Mouse (Mus musculus): ENCODE results near the gene Unk. TPM values are rescaled to one million over a fixed set of nuclear protein-coding genes. Genes with fewer than 3 reads are reported as not detected.

The Unk gene
- polyA plus RNA-seq, 1 experiment from 2014 or later, result 34.1 TPM

GRCm38 (mm10) chr11:116059691-116060025, 29.5 kb downstream of the Unk start:
- no peak for DNase-seq (ENCODE audit: low spot score)
- H3K36me3 ChIP-seq (ENCODE audit: control insufficient read depth, insufficient read depth, low read length), result peaks cover 63% of the 10 kb centered on the region

GRCm38 (mm10) chr11:116060596-116060995, 30.5 kb downstream of the Unk start:
- peaks cover 56% of the 10 kb centered on the region for H3K36me3 ChIP-seq (ENCODE audit: control insufficient read depth, insufficient read depth, low read length)
- WGBS, result 86% methylated on average over 9 of the region's 9 CpGs
- ATAC-seq (replicated peaks; ENCODE audit: low FRiP score) (no peak), DNase-seq (ENCODE audit: low spot score) (no peak)
- H3K4me3 ChIP-seq (ENCODE audit: low read depth, low read length), result no peak overlapping the region
- H3K27me3 ChIP-seq (replicated peaks; ENCODE audit: control insufficient read depth, insufficient read depth, low read length), result no peaks in the 10 kb centered on the region
- H3K27ac ChIP-seq (ENCODE audit: low read depth, low read length), result no peak overlapping the region
- no peaks in the 10 kb centered on the region for H3K9me3 ChIP-seq (ENCODE audit: control insufficient read depth, low read length)
- H3K9ac ChIP-seq (ENCODE audit: low read depth, low read length), result no peak overlapping the region
- H3K4me1 ChIP-seq (replicated peaks; ENCODE audit: control insufficient read depth, insufficient read depth, low read length), result peaks cover 29% of the 10 kb centered on the region
- H3K4me2 ChIP-seq, result no peak overlapping the region

More at GRCm38 (mm10) chr11:116059691-116060025, 29.5 kb downstream of the Unk start:
- Histone ChIP-seq H3K4me1 (replicated peaks; ENCODE audit: control insufficient read depth, insufficient read depth, low read length) (peaks cover 29% of the 10 kb centered on the region), H3K4me3 (ENCODE audit: low read depth, low read length) (no peak overlapping the region), H3K9me3 (ENCODE audit: control insufficient read depth, low read length) (no peaks in the 10 kb centered on the region), H3K9ac (ENCODE audit: low read depth, low read length) (no peak overlapping the region), H3K4me2 (no peak overlapping the region), H3K27ac (ENCODE audit: low read depth, low read length) (no peak overlapping the region), H3K27me3 (replicated peaks; ENCODE audit: control insufficient read depth, insufficient read depth, low read length) (no peaks in the 10 kb centered on the region)
- no peak for ATAC-seq (replicated peaks; ENCODE audit: low FRiP score)
- 94% methylated on average over 11 of the region's 11 CpGs for WGBS

GRCm38 (mm10) chr11:116061641-116062415, 31.7 kb downstream of the Unk start:
- Histone ChIP-seq H3K27ac (ENCODE audit: low read depth, low read length) (no peak overlapping the region), H3K9me3 (ENCODE audit: control insufficient read depth, low read length) (no peaks in the 10 kb centered on the region), H3K27me3 (replicated peaks; ENCODE audit: control insufficient read depth, insufficient read depth, low read length) (no peaks in the 10 kb centered on the region), H3K36me3 (ENCODE audit: control insufficient read depth, insufficient read depth, low read length) (peaks cover 45% of the 10 kb centered on the region), H3K4me1 (replicated peaks; ENCODE audit: control insufficient read depth, insufficient read depth, low read length) (peaks cover 18% of the 10 kb centered on the region), H3K4me2 (no peak overlapping the region), H3K4me3 (ENCODE audit: low read depth, low read length) (no peak overlapping the region), H3K9ac (ENCODE audit: low read depth, low read length) (no peak overlapping the region)
- DNase-seq (ENCODE audit: low spot score) (no peak), ATAC-seq (replicated peaks; ENCODE audit: low FRiP score) (no peak)
- 84% methylated on average over 13 of the region's 13 CpGs for WGBS

- H3K9me3 ChIP-seq (ENCODE audit: control insufficient read depth, low read length), result no peaks in the 10 kb centered on the region
- H3K36me3 ChIP-seq (ENCODE audit: control insufficient read depth, insufficient read depth, low read length), result peaks cover 40% of the 10 kb centered on the region
- no peak overlapping the region for H3K4me3 ChIP-seq (ENCODE audit: low read depth, low read length)
- WGBS, result 75% methylated on average over 8 of the region's 8 CpGs
- DNase-seq (ENCODE audit: low spot score) (no peak), ATAC-seq (replicated peaks; ENCODE audit: low FRiP score) (no peak)
- H3K27me3 ChIP-seq (replicated peaks; ENCODE audit: control insufficient read depth, insufficient read depth, low read length), result no peaks in the 10 kb centered on the region
- peaks cover 11% of the 10 kb centered on the region for H3K4me1 ChIP-seq (replicated peaks; ENCODE audit: control insufficient read depth, insufficient read depth, low read length)
- no peak overlapping the region for H3K27ac ChIP-seq (ENCODE audit: low read depth, low read length)
- no peak overlapping the region for H3K4me2 ChIP-seq
- no peak overlapping the region for H3K9ac ChIP-seq (ENCODE audit: low read depth, low read length)
These were observed 32.4 kb downstream of the Unk start for GRCm38 (mm10) chr11:116062521-116062920.

GRCm38 (mm10) chr11:116063562-116063961, 33.4 kb downstream of the Unk start:
- H3K27me3 ChIP-seq (replicated peaks; ENCODE audit: control insufficient read depth, insufficient read depth, low read length), result no peaks in the 10 kb centered on the region
- ATAC-seq (replicated peaks; ENCODE audit: low FRiP score), result no peak
- no peak overlapping the region for H3K27ac ChIP-seq (ENCODE audit: low read depth, low read length)
- WGBS, result 78% methylated on average over 13 of the region's 13 CpGs
- no peaks in the 10 kb centered on the region for H3K9me3 ChIP-seq (ENCODE audit: control insufficient read depth, low read length)
- H3K4me1 ChIP-seq (replicated peaks; ENCODE audit: control insufficient read depth, insufficient read depth, low read length), result peaks cover 1% of the 10 kb centered on the region; the same call in 1 of the 2 replicates
- H3K9ac ChIP-seq (ENCODE audit: low read depth, low read length), result no peak overlapping the region
- no peak for DNase-seq (ENCODE audit: low spot score)
- no peak overlapping the region for H3K4me2 ChIP-seq
- H3K4me3 ChIP-seq (ENCODE audit: low read depth, low read length), result no peak overlapping the region
- H3K36me3 ChIP-seq (ENCODE audit: control insufficient read depth, insufficient read depth, low read length), result peaks cover 32% of the 10 kb centered on the region

- no peaks in the 10 kb centered on the region for H3K4me1 ChIP-seq (replicated peaks; ENCODE audit: control insufficient read depth, insufficient read depth, low read length)
- no peak for ATAC-seq (replicated peaks; ENCODE audit: low FRiP score)
- peaks cover 25% of the 10 kb centered on the region for H3K36me3 ChIP-seq (ENCODE audit: control insufficient read depth, insufficient read depth, low read length)
- no peak overlapping the region for H3K4me2 ChIP-seq
- no peak for DNase-seq (ENCODE audit: low spot score)
- no peaks in the 10 kb centered on the region for H3K9me3 ChIP-seq (ENCODE audit: control insufficient read depth, low read length)
- H3K27me3 ChIP-seq (replicated peaks; ENCODE audit: control insufficient read depth, insufficient read depth, low read length), result no peaks in the 10 kb centered on the region
- WGBS, result 70% methylated on average over 23 of the region's 23 CpGs
- no peak overlapping the region for H3K27ac ChIP-seq (ENCODE audit: low read depth, low read length)
- no peak overlapping the region for H3K4me3 ChIP-seq (ENCODE audit: low read depth, low read length)
- H3K9ac ChIP-seq (ENCODE audit: low read depth, low read length), result no peak overlapping the region
These were observed 34.2 kb downstream of the Unk start for GRCm38 (mm10) chr11:116064187-116064867.

GRCm38 (mm10) chr11:116065345-116065744, 35.2 kb downstream of the Unk start:
- DNase-seq (ENCODE audit: low spot score) (no peak), ATAC-seq (replicated peaks; ENCODE audit: low FRiP score) (no peak)
- no peaks in the 10 kb centered on the region for H3K27me3 ChIP-seq (replicated peaks; ENCODE audit: control insufficient read depth, insufficient read depth, low read length)
- no peaks in the 10 kb centered on the region for H3K4me1 ChIP-seq (replicated peaks; ENCODE audit: control insufficient read depth, insufficient read depth, low read length)
- 90% methylated on average over 12 of the region's 12 CpGs for WGBS
- H3K4me3 ChIP-seq (ENCODE audit: low read depth, low read length), result no peak overlapping the region
- no peak overlapping the region for H3K4me2 ChIP-seq
- H3K27ac ChIP-seq (ENCODE audit: low read depth, low read length), result no peak overlapping the region
- H3K36me3 ChIP-seq (ENCODE audit: control insufficient read depth, insufficient read depth, low read length), result peaks cover 15% of the 10 kb centered on the region
- no peak overlapping the region for H3K9ac ChIP-seq (ENCODE audit: low read depth, low read length)
- no peaks in the 10 kb centered on the region for H3K9me3 ChIP-seq (ENCODE audit: control insufficient read depth, low read length)

GRCm38 (mm10) chr11:116071510-116071909, 41.4 kb downstream of the Unk start:
- H3K36me3 ChIP-seq (ENCODE audit: control insufficient read depth, insufficient read depth, low read length), result 0 out of 2 replicates have a peak, but pooled peaks cover 4% of the 10 kb centered on the region
- no peaks in the 10 kb centered on the region for H3K27me3 ChIP-seq (replicated peaks; ENCODE audit: control insufficient read depth, insufficient read depth, low read length)
- H3K4me1 ChIP-seq (replicated peaks; ENCODE audit: control insufficient read depth, insufficient read depth, low read length), result peaks cover 18% of the 10 kb centered on the region
- no peak for ATAC-seq (replicated peaks; ENCODE audit: low FRiP score)
- WGBS, result 51% methylated on average over 5 of the region's 5 CpGs
- no peaks in the 10 kb centered on the region for H3K9me3 ChIP-seq (ENCODE audit: control insufficient read depth, low read length)
- no peak overlapping the region for H3K4me2 ChIP-seq
- no peak overlapping the region for H3K9ac ChIP-seq (ENCODE audit: low read depth, low read length)
- H3K27ac ChIP-seq (ENCODE audit: low read depth, low read length), result no peak overlapping the region
- H3K4me3 ChIP-seq (ENCODE audit: low read depth, low read length), result no peak overlapping the region
- no peak for DNase-seq (ENCODE audit: low spot score)

- Histone ChIP-seq H3K4me2 (no peak overlapping the region), H3K27me3 (replicated peaks; ENCODE audit: control insufficient read depth, insufficient read depth, low read length) (no peaks in the 10 kb centered on the region), H3K27ac (ENCODE audit: low read depth, low read length) (no peak overlapping the region), H3K4me3 (ENCODE audit: low read depth, low read length) (no peak overlapping the region), H3K9ac (ENCODE audit: low read depth, low read length) (no peak overlapping the region), H3K9me3 (ENCODE audit: control insufficient read depth, low read length) (no peaks in the 10 kb centered on the region), H3K4me1 (replicated peaks; ENCODE audit: control insufficient read depth, insufficient read depth, low read length) (peaks cover 27% of the 10 kb centered on the region), H3K36me3 (ENCODE audit: control insufficient read depth, insufficient read depth, low read length) (0 out of 2 replicates have a peak, but pooled peaks cover 3% of the 10 kb centered on the region)
- WGBS, result 85% methylated on average over 3 of the region's 3 CpGs
- no peak for DNase-seq (ENCODE audit: low spot score)
- ATAC-seq (replicated peaks; ENCODE audit: low FRiP score), result no peak
These were observed 42.5 kb downstream of the Unk start for GRCm38 (mm10) chr11:116072608-116073007.
